Comparison of ENCODE assay signal across 14 mouse cellular contexts in genomic region chr2:3908192-3908591, GRCm38 (mm10).
DNase-seq lines count a peak whose midpoint lies in the region; ATAC-seq and TF ChIP-seq lines count a peak whose summit lies in the region.
"Had no signal": no experiment of that assay in that cellular context is flagged by ENCODE, and none has a peak within 500 bp of the region (broad histone marks: within the 10 kb centered on the region; RNA-seq: fewer than 3 reads in every experiment).

No protein-coding gene starts in this region.

- no peaks in the 10 kb centered on the region for H3K36me3 ChIP-seq in forebrain, embryonic 14.5 days (ENCODE audit: control insufficient read depth, insufficient read depth, low read length)
- H3K36me3 ChIP-seq in forebrain, embryonic 10.5 days (replicated peaks), result no peaks in the 10 kb centered on the region
- no peaks in the 10 kb centered on the region for H3K36me3 ChIP-seq in midbrain, postnatal 0 days (ENCODE audit: insufficient read depth, low read length)
- H3K36me3 ChIP-seq in midbrain, embryonic 15.5 days (replicated peaks), result no peaks in the 10 kb centered on the region
- H3K36me3 ChIP-seq: embryonic facial prominence, embryonic 13.5 days; G1E; limb, embryonic 13.5 days had no signal

- no peak overlapping the region for H3K9ac ChIP-seq in forebrain, embryonic 14.5 days (ENCODE audit: low read length)
- H3K9ac ChIP-seq in midbrain, postnatal 0 days (replicated peaks; ENCODE audit: low read length, poor library complexity, severe bottlenecking), result no peak overlapping the region
- H3K9ac ChIP-seq in midbrain, embryonic 15.5 days, result no peak overlapping the region
- H3K9ac ChIP-seq: embryonic facial prominence, embryonic 13.5 days; limb, embryonic 13.5 days; liver, postnatal 0 days had no signal

- DNase-seq in forebrain, embryonic 14.5 days (ENCODE audit: low spot score), result peak; percentile 71
- DNase-seq in forebrain, embryonic 10.5 days (ENCODE audit: extremely low spot score, low spot score), result no peak
- peak; percentile 84 for DNase-seq in midbrain, postnatal 0 days (ENCODE audit: low spot score)
- DNase-seq in cerebellum, postnatal 14 days, result peak; percentile 91 to 92
- DNase-seq in thymus, postnatal 0 days (ENCODE audit: low spot score), result no peak
- no peak for DNase-seq in embryo, embryonic 10.5 days (ENCODE audit: low spot score)
- no peak for DNase-seq in frontal cortex, postnatal 14 days (ENCODE audit: low spot score in 2 of 2)
- DNase-seq: B cell, adult 2 months; liver, postnatal 0 days; thymus, postnatal 25 days had no signal

- no peak for ATAC-seq in forebrain, embryonic 14.5 days
- ATAC-seq in midbrain, postnatal 0 days (ENCODE audit: low FRiP score), result peak; percentile 31; the same call in 1 of the 2 replicates
- ATAC-seq in midbrain, embryonic 15.5 days (replicated peaks), result no peak
- ATAC-seq: liver, postnatal 0 days had no signal

- no peaks in the 10 kb centered on the region for H3K27me3 ChIP-seq in forebrain, embryonic 14.5 days (replicated peaks; ENCODE audit: control insufficient read depth, insufficient read depth, low read length)
- no peaks in the 10 kb centered on the region for H3K27me3 ChIP-seq in forebrain, embryonic 10.5 days (ENCODE audit: poor library complexity, severe bottlenecking)
- H3K27me3 ChIP-seq in midbrain, postnatal 0 days (ENCODE audit: insufficient read depth, low read length), result no peaks in the 10 kb centered on the region
- H3K27me3 ChIP-seq in midbrain, embryonic 15.5 days (replicated peaks), result no peaks in the 10 kb centered on the region
- H3K27me3 ChIP-seq: limb, embryonic 13.5 days had no signal

- no peak overlapping the region for H3K4me2 ChIP-seq in forebrain, embryonic 14.5 days (ENCODE audit: low read length)
- no peak overlapping the region for H3K4me2 ChIP-seq in midbrain, postnatal 0 days (ENCODE audit: low read depth, low read length, poor library complexity, severe bottlenecking)
- no peak overlapping the region for H3K4me2 ChIP-seq in midbrain, embryonic 15.5 days
- H3K4me2 ChIP-seq: embryonic facial prominence, embryonic 13.5 days; limb, embryonic 13.5 days had no signal

- TF ChIP-seq CTCF in midbrain, postnatal 0 days (IDR thresholded peaks at IDR 0.05), result no peak

- H3K4me3 ChIP-seq in forebrain, embryonic 14.5 days (ENCODE audit: low read depth, low read length), result no peak overlapping the region
- H3K4me3 ChIP-seq in forebrain, embryonic 10.5 days, result no peak overlapping the region
- no peak overlapping the region for H3K4me3 ChIP-seq in midbrain, postnatal 0 days (ENCODE audit: low read depth, low read length)
- no peak overlapping the region for H3K4me3 ChIP-seq in midbrain, embryonic 15.5 days
- H3K4me3 ChIP-seq: embryonic facial prominence, embryonic 13.5 days; limb, embryonic 13.5 days had no signal

- H3K9me3 ChIP-seq in forebrain, embryonic 14.5 days (replicated peaks; ENCODE audit: control insufficient read depth, low read length), result no peaks in the 10 kb centered on the region
- H3K9me3 ChIP-seq in forebrain, embryonic 10.5 days, result no peaks in the 10 kb centered on the region
- H3K9me3 ChIP-seq in midbrain, postnatal 0 days (ENCODE audit: low read length), result no peaks in the 10 kb centered on the region
- H3K9me3 ChIP-seq in midbrain, embryonic 15.5 days, result no peaks in the 10 kb centered on the region
- H3K9me3 ChIP-seq: embryonic facial prominence, embryonic 13.5 days; G1E; limb, embryonic 13.5 days had no signal

- 59% methylated on average over 3 of the region's 3 CpGs for WGBS in forebrain, embryonic 14.5 days
- WGBS in forebrain, embryonic 10.5 days, result 90% methylated on average over 3 of the region's 3 CpGs
- WGBS in midbrain, postnatal 0 days, result 53% methylated on average over 3 of the region's 3 CpGs
- 73% methylated on average over 3 of the region's 3 CpGs for WGBS in midbrain, embryonic 15.5 days

- H3K4me1 ChIP-seq in forebrain, embryonic 14.5 days (ENCODE audit: control insufficient read depth, insufficient read depth, low read length), result peaks cover 9% of the 10 kb centered on the region
- H3K4me1 ChIP-seq in forebrain, embryonic 10.5 days, result no peaks in the 10 kb centered on the region
- H3K4me1 ChIP-seq in midbrain, postnatal 0 days (ENCODE audit: insufficient read depth, low read length), result no peaks in the 10 kb centered on the region; the same call in 1 of the 2 replicates
- 0 out of 2 replicates have a peak, but pooled peaks cover 8% of the 10 kb centered on the region for H3K4me1 ChIP-seq in midbrain, embryonic 15.5 days
- H3K4me1 ChIP-seq: limb, embryonic 13.5 days had no signal

- no peak overlapping the region for H3K27ac ChIP-seq in forebrain, embryonic 14.5 days (ENCODE audit: low read depth, low read length)
- H3K27ac ChIP-seq in forebrain, embryonic 10.5 days, result no peak overlapping the region
- H3K27ac ChIP-seq in midbrain, postnatal 0 days (ENCODE audit: low read depth, low read length), result no peak overlapping the region
- H3K27ac ChIP-seq in midbrain, embryonic 15.5 days, result no peak overlapping the region
- H3K27ac ChIP-seq: embryonic facial prominence, embryonic 13.5 days; limb, embryonic 13.5 days had no signal

Comparison
In these comparisons a context has a peak if more than half of its experiments do, and no peak if none do; other contexts are left out.
1. DNase-seq: peak in forebrain, embryonic 14.5 days (single experiment), midbrain, postnatal 0 days (single experiment) and cerebellum, postnatal 14 days (2 of 2); none in forebrain, embryonic 10.5 days (single experiment), thymus, postnatal 0 days (single experiment), embryo, embryonic 10.5 days (single experiment) and frontal cortex, postnatal 14 days (0 of 2).